Mouse (Mus musculus): Measurements from ENCODE around the gene Hibadh.

Gene Hibadh

GRCm38 (mm10) chr6:52502986-52503385 is 137.2 kb downstream of the Hibadh start:
- DNase-seq (ENCODE audit: low spot score in 2 of 2), result no peak

GRCm38 (mm10) chr6:52501479-52501878 is 138.7 kb downstream of the Hibadh start:
- no peak for DNase-seq (ENCODE audit: low spot score in 2 of 2)
